Mouse (Mus musculus): ENCODE results near the gene Tmem207.

Gene Tmem207

GRCm38 (mm10) chr16:26456182-26456581, 70.4 kb downstream of the Tmem207 start:
- DNase-seq (ENCODE audit: low spot score) = no peak

- DNase-seq (ENCODE audit: low spot score) = no peak
These were observed 72.4 kb downstream of the Tmem207 start for GRCm38 (mm10) chr16:26454163-26454562.

Data from layer of hippocampus, adult 9-10 months (tissue).